Mouse (Mus musculus): ENCODE data around the gene C1qtnf6.

DNA sequence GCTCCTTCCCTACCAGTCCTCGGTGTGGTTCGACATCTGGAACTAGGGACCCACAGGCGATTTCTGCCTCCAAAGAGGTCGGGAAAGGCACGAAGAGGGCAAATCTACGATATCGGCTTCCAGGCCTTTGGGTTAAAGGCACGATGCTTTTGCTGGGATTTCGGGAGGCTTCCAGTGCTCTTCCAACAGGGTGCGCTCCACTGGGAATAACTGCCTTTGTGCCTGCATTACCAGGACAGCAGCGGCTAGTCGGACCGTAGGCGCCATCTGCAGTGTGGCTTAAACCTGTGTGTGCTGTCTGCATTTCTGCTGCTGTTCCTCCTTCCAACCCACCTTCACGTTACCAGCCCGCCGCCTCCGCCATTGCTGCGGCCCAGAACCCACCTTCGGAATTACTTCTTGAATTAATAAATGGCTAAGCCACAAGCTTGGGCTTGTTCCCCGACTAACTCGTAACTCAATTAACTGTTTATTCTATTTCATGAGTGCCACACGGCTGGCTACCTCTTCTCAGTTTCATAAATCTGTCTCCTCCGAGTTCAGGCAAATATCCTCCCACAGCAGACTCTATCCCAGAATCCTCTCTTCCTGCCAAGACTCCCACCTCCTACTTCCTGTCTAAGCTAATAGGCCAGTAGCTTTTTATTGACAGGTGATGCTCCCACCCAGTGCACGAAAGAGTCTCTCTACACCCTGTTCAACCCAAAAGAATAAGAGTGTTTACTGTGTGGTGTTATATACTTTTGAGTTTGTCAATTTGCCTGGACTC, 23.5 kb upstream of the C1qtnf6 start:
- no peak for TF ChIP-seq CTCF (IDR thresholded peaks at IDR 0.05; ENCODE audit: extremely low read depth, insufficient read depth, insufficient read length, insufficient replicate concordance)
- TF ChIP-seq POLR2A (IDR thresholded peaks at IDR 0.05; ENCODE audit: low read depth, low read length): no peak

Data from spleen, adult 2 months (tissue).